8 mouse cellular contexts compared by ENCODE assay signal in the genomic region with DNA sequence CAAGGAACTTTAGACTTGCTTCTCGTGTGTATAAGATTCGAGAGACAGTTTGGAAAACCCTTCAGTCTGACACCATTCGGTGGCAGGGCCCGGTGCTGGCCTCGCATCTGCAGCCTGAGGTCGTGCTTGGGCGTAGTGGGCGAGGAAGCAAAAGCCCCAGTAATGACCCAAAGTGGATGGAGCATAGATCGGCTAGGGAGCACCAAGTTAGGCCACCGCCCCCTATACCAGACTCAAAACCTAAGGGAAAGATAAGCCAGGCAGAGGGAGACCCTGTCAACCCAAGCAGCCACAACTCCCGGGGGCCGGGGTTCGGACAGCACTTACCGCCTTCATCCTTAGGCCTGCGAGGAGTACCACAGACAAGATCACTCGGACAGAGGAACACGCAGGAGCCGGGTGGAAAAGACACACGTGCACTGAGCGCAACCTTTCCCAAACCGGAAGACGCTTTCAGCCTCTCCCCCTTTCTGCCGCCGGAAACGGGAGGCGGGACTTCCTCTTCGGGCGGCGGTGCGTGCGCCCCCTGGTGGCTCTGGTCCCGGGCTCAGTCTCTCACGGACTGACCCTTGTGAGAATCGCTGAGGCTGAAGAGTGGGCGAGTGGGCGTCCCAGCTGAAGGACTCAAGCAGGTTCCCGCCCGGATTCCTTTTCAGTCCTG. TPM values are rescaled to one million over a fixed set of nuclear protein-coding genes. Genes with fewer than 3 reads are reported as not detected.
A peak's percentile ranks its signal among the peaks of the same experiment; 100 is the strongest.
DNase-seq lines count a peak whose midpoint lies in the region; ATAC-seq lines count a peak whose summit lies in the region.

A gene (minus strand): TSS at position 472 of the 661 bp plus-strand sequence.

- peak; percentile 97 for ATAC-seq in hindbrain, embryonic 12.5 days (ENCODE audit: low FRiP score)

- H3K9ac ChIP-seq in hindbrain, embryonic 12.5 days, result peak within 1 kb of the TSS; percentile 85

- peak within 1 kb of the TSS; percentile 64 for H3K27ac ChIP-seq in hindbrain, embryonic 12.5 days

- no peaks in the 10 kb centered on the region for H3K9me3 ChIP-seq in hindbrain, embryonic 12.5 days (replicated peaks)

- H3K4me1 ChIP-seq in hindbrain, embryonic 12.5 days, result peaks cover 13% of the 10 kb centered on the region

- H3K27me3 ChIP-seq in hindbrain, embryonic 12.5 days, result no peaks in the 10 kb centered on the region

- DNase-seq in Muller cell, postnatal 12 days (ENCODE audit: inconsistent ontology term), result peak; percentile 96
- peak; percentile 89 for DNase-seq in cerebellum, adult 9-11 months
- DNase-seq in frontal cortex, adult 2 months (ENCODE audit: extremely low spot score in 1 of 2, low spot score in 1 of 2), result peak; percentile 60 to 96
- peak; percentile 94 for DNase-seq in layer of hippocampus, postnatal 14 days (ENCODE audit: low spot score in 2 of 2)
- DNase-seq in lung, postnatal 14 days, result peak; percentile 96
- DNase-seq in retina, adult 2 months (ENCODE audit: low read depth, low spot score), result peak; percentile 80
- peak; percentile 90 to 93 for DNase-seq in thymus, postnatal 36 days

- under 1% methylated on average over 38 of the region's 38 CpGs for WGBS in hindbrain, embryonic 12.5 days

- peak within 1 kb of the TSS; percentile 83 for H3K4me3 ChIP-seq in hindbrain, embryonic 12.5 days

- peaks cover 24% of the 10 kb centered on the region for H3K36me3 ChIP-seq in hindbrain, embryonic 12.5 days

- peak within 1 kb of the TSS; percentile 93 for H3K4me2 ChIP-seq in hindbrain, embryonic 12.5 days (replicated peaks)

RNA-seq across cellular contexts. Expression of the gene that starts here (rescaled TPM):
- 9.7 and 10.2 TPM in 2 replicates for polyA plus RNA-seq in frontal cortex, adult 2 months (2012; rRNA removed)
- 9.4 and 9.6 TPM in 2 replicates for polyA plus RNA-seq in hindbrain, embryonic 12.5 days (2016; fragmentation: Nextera tagmentation; extraction: Ambion mirVana)
- 10 to 100 TPM; 12.2 to 13.1 TPM for total RNA-seq in layer of hippocampus, postnatal 14 days (2021)

Comparison
In these comparisons a context has a peak if more than half of its experiments do, and no peak if none do; other contexts are left out.
1. Peak in every context shown above with its lines: DNase-seq, ATAC-seq, H3K4me3 ChIP-seq and H3K27ac ChIP-seq.